Mouse (Mus musculus) E14TG2a.4 (cell line): ENCODE measurements around the gene Vldlr.

ENCODE experiments used
- CTCF ChIP-seq: conservative IDR thresholded peaks from 2 replicates; pipeline ENCODE4 v1.5.1; 2014; ENCODE audit warnings: low read length
- POU5F1 ChIP-seq: IDR thresholded peaks from 2 replicates; pipeline ENCODE4 v1.6.1; 2014; ENCODE audit warnings: low read length, borderline replicate concordance

- TF ChIP-seq CTCF (no peak), POU5F1 (no peak)
Observed at GRCm38 (mm10) chr19:27239913-27240312, 23.6 kb downstream of the Vldlr start.
